Mouse (Mus musculus) limb, embryonic 10.5 days (tissue): ENCODE data around the gene Ptpn23. TPM values are rescaled to one million over a fixed set of nuclear protein-coding genes. Genes with fewer than 3 reads are reported as not detected.
"Not testable (repeated sequence)": the region's sequence is repeated elsewhere in the genome, so short reads cannot be mapped to it uniquely, and the experiment has no call there.

Experiments
- DNase-seq: peaks from one replicate; pipeline ENCODE4 v3.0.0-alpha.2; 2017; ENCODE audit warnings: low spot score
- H3K27ac ChIP-seq: fragments of 300-500 bp; sonication (generic); 2 replicates; pipeline ENCODE4 v1.5.1; 2016; ENCODE audit warnings: mild to moderate bottlenecking
- H3K27me3 ChIP-seq: fragments of 300-500 bp; sonication (generic); 2 replicates; pipeline ENCODE4 v1.6.1; 2016; ENCODE audit warnings: low read depth, mild to moderate bottlenecking; ENCODE audit not compliant: poor library complexity, severe bottlenecking
- H3K36me3 ChIP-seq: fragments of 300-500 bp; sonication (generic); 2 replicates; pipeline ENCODE4 v1.6.1; 2016; ENCODE audit warnings: mild to moderate bottlenecking, moderate library complexity
- H3K4me1 ChIP-seq: fragments of 300-500 bp; sonication (generic); 2 replicates; pipeline ENCODE4 v1.6.1; 2016
- H3K4me3 ChIP-seq: fragments of 300-500 bp; sonication (generic); 2 replicates; pipeline ENCODE4 v1.5.1; 2016; ENCODE audit warnings: mild to moderate bottlenecking, moderate library complexity
- H3K9me3 ChIP-seq: fragments of 300-500 bp; sonication (generic); replicated peaks from 2 replicates; pipeline ENCODE4 v1.6.1; 2016; ENCODE audit warnings: mild to moderate bottlenecking
- WGBS: fragments of 180-500 bp; shearing (Covaris S2); methylation state at CpG from one replicate; pipeline ENCODE4 v1.1.7; 2016; 5-methylcytosine and 5-hydroxymethylcytosine counted together
- polyA plus RNA-seq: library from polyadenylated mRNA; unstranded; fragments of >200 nt; fragmentation: Nextera tagmentation; extraction: Ambion mirVana; gene quantifications from 2 replicates; pipeline ENCODE4 v1.2.1, GENCODE M21; 2016

The Ptpn23 gene
- polyA plus RNA-seq, 1 experiment from 2014 or later: 18.0 TPM

GRCm38 (mm10) chr9:110377655-110378054 lies 30.4 kb downstream of the Ptpn23 start:
- 92% methylated on average over 15 of the region's 15 CpGs for WGBS

GRCm38 (mm10) chr9:110375668-110376067 lies 32.3 kb downstream of the Ptpn23 start:
- no peak overlapping the region for H3K4me3 ChIP-seq
- no peaks in the 10 kb centered on the region for H3K9me3 ChIP-seq
- peaks cover 4% of the 10 kb centered on the region for H3K4me1 ChIP-seq
- H3K27me3 ChIP-seq: no peaks in the 10 kb centered on the region
- DNase-seq: no peak
- H3K36me3 ChIP-seq: peaks cover 85% of the 10 kb centered on the region
- H3K27ac ChIP-seq: no peak overlapping the region
- WGBS: 98% methylated on average over 3 of the region's 3 CpGs

More at GRCm38 (mm10) chr9:110377655-110378054, 30.4 kb downstream of the Ptpn23 start:
- not testable (repeated sequence) for H3K4me3 ChIP-seq, H3K27ac ChIP-seq, DNase-seq, H3K9me3 ChIP-seq, H3K27me3 ChIP-seq
- H3K36me3 ChIP-seq: peaks cover 93% of the 10 kb centered on the region
- H3K4me1 ChIP-seq: peaks cover 11% of the 10 kb centered on the region

GRCm38 (mm10) chr9:110373871-110374270 lies 34.1 kb downstream of the Ptpn23 start:
- 94% methylated on average over 13 of the region's 13 CpGs for WGBS
- Histone ChIP-seq H3K36me3 (peaks cover 68% of the 10 kb centered on the region), H3K27ac (no peak overlapping the region), H3K4me1 (no peaks in the 10 kb centered on the region), H3K27me3 (no peaks in the 10 kb centered on the region), H3K9me3 (no peaks in the 10 kb centered on the region), H3K4me3 (no peak overlapping the region)
- DNase-seq: no peak

- WGBS: 90% methylated on average over 3 of the region's 3 CpGs
- no peak for DNase-seq
- no peaks in the 10 kb centered on the region for H3K27me3 ChIP-seq
- peaks cover 41% of the 10 kb centered on the region for H3K36me3 ChIP-seq
- H3K9me3 ChIP-seq: no peaks in the 10 kb centered on the region
- H3K4me3 ChIP-seq: no peak overlapping the region
- H3K27ac ChIP-seq: no peak overlapping the region
- 0 out of 2 replicates have a peak, but pooled peaks cover 5% of the 10 kb centered on the region for H3K4me1 ChIP-seq
These were observed 38.2 kb downstream of the Ptpn23 start for GRCm38 (mm10) chr9:110369860-110370259.

DNA sequence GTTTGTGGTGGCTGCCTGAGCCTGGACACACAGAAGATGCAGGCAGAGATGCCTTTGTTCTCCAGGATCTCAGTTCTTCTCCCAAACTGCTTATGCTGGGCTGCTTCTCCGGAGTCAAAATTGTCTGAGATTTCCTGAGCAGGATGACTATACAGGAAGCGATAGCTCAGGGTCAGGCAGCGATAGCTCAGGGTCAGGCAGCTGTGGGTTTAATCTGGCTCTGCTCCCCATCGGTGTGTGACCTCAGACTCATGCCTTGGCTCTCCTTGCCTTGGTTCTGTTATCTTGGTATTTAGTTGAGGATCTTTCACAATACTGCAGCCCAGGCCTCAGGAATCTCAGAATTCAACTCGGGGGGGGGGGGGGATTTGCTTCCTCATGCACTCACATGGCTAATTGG lies 41.3 kb downstream of the Ptpn23 start:
- no peaks in the 10 kb centered on the region for H3K27me3 ChIP-seq
- H3K4me3 ChIP-seq: no peak overlapping the region
- H3K9me3 ChIP-seq: no peaks in the 10 kb centered on the region
- WGBS: 72% methylated on average over 5 of the region's 5 CpGs
- 0 out of 2 replicates have a peak, but pooled peaks cover 5% of the 10 kb centered on the region for H3K4me1 ChIP-seq
- no peak overlapping the region for H3K27ac ChIP-seq
- H3K36me3 ChIP-seq: peaks cover 34% of the 10 kb centered on the region
- DNase-seq: no peak

GRCm38 (mm10) chr9:110362337-110362736 lies 45.7 kb downstream of the Ptpn23 start:
- Histone ChIP-seq H3K4me3 (no peak overlapping the region), H3K9me3 (no peaks in the 10 kb centered on the region), H3K27ac (no peak overlapping the region), H3K36me3 (peaks cover 39% of the 10 kb centered on the region), H3K27me3 (no peaks in the 10 kb centered on the region), H3K4me1 (0 out of 2 replicates have a peak, but pooled peaks cover 5% of the 10 kb centered on the region)
- no peak for DNase-seq
- 88% methylated on average over 10 of the region's 10 CpGs for WGBS

- H3K4me1 ChIP-seq: no peaks in the 10 kb centered on the region
- no peaks in the 10 kb centered on the region for H3K9me3 ChIP-seq
- no peak overlapping the region for H3K27ac ChIP-seq
- H3K27me3 ChIP-seq: no peaks in the 10 kb centered on the region
- H3K36me3 ChIP-seq: peaks cover 43% of the 10 kb centered on the region
- no peak overlapping the region for H3K4me3 ChIP-seq
- no peak for DNase-seq
- 81% methylated on average over 12 of the region's 12 CpGs for WGBS
These were observed 46.7 kb downstream of the Ptpn23 start for GRCm38 (mm10) chr9:110361299-110361698.

DNA sequence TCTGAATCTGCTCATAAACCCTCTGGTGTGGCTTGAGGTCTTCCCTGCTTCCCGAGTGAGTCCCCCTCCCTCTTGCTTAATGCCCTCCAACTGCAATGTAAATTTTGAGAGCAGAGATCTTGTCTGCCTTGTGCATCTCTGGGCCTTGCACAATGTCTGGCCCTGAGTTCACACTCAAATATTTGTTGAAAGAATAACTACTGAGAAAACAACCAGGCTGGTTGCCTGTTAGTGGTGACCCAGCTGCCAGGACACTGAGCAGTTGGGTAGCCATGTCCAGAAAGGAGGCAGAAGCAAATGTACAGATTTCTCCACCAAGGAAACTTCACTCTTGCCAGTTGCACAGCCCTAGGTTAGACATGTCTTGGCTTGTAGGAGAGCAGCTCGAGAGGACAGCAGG lies 49.7 kb downstream of the Ptpn23 start:
- no peaks in the 10 kb centered on the region for H3K9me3 ChIP-seq
- no peaks in the 10 kb centered on the region for H3K4me1 ChIP-seq
- 86% methylated on average over 2 of the region's 2 CpGs for WGBS
- DNase-seq: no peak
- no peaks in the 10 kb centered on the region for H3K27me3 ChIP-seq
- H3K36me3 ChIP-seq: peaks cover 28% of the 10 kb centered on the region
- H3K27ac ChIP-seq: no peak overlapping the region
- no peak overlapping the region for H3K4me3 ChIP-seq

GRCm38 (mm10) chr9:110351932-110352632 lies 55.9 kb downstream of the Ptpn23 start:
- Histone ChIP-seq H3K4me3 (no peak overlapping the region), H3K36me3 (peaks cover 9% of the 10 kb centered on the region; the same call in 1 of the 2 replicates), H3K27me3 (no peaks in the 10 kb centered on the region), H3K4me1 (no peaks in the 10 kb centered on the region; the same call in 1 of the 2 replicates), H3K9me3 (no peaks in the 10 kb centered on the region), H3K27ac (no peak overlapping the region)
- 90% methylated on average over 8 of the region's 8 CpGs for WGBS
- DNase-seq: no peak

DNA sequence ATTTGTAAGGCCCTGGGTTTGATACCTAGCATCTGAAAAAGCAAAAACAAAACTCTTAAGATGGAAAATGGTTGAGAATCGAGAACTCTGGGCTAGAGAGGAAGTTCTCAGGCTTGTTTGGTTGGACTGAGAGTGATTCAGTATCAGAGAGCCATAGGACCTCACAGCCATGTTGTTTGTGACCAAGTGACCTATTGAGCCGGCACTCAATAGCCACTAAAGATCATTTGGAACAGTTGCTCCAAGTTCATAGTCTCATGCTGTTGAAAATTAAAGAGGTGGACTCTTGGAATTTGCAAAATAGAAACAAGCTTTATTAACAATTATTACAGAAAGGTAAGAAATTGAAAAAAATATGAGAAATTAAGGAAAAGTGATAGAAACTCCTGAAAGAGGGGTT lies 56.7 kb downstream of the Ptpn23 start:
- no peaks in the 10 kb centered on the region for H3K27me3 ChIP-seq
- WGBS: 85% methylated on average over 2 of the region's 2 CpGs
- no peaks in the 10 kb centered on the region; the same call in 1 of the 2 replicates for H3K4me1 ChIP-seq
- peaks cover 6% of the 10 kb centered on the region; the same call in 1 of the 2 replicates for H3K36me3 ChIP-seq
- H3K27ac ChIP-seq: no peak overlapping the region
- no peaks in the 10 kb centered on the region for H3K9me3 ChIP-seq
- no peak overlapping the region for H3K4me3 ChIP-seq
- no peak for DNase-seq

GRCm38 (mm10) chr9:110350612-110351011 lies 57.4 kb downstream of the Ptpn23 start:
- no peak overlapping the region for H3K27ac ChIP-seq
- no peak for DNase-seq
- WGBS: 87% methylated on average over 5 of the region's 5 CpGs
- H3K36me3 ChIP-seq: peaks cover 3% of the 10 kb centered on the region; the same call in 1 of the 2 replicates
- no peaks in the 10 kb centered on the region for H3K27me3 ChIP-seq
- no peaks in the 10 kb centered on the region for H3K9me3 ChIP-seq
- no peak overlapping the region for H3K4me3 ChIP-seq
- H3K4me1 ChIP-seq: peaks cover 2% of the 10 kb centered on the region

DNA sequence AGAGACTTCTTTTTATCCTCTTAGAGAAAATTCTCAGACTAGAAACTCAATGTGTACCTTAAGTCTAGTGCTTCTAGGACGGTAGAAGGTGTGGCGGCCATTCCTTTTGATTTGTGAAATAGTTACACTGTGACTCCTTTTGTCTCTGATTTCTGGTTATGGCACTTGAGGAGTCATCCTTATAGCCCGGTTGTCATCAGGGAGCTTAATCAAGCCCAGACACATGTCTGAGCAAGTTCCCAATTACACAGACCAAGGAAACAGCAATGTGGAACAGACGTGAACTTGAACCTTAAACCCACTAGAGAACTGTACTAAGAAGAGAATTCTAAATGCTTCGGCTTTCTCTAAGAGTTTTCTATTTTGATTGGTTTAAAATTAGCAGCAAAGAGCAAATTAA lies 57.8 kb downstream of the Ptpn23 start:
- Histone ChIP-seq H3K4me1 (peaks cover 6% of the 10 kb centered on the region), H3K36me3 (peaks cover 3% of the 10 kb centered on the region; the same call in 1 of the 2 replicates), H3K4me3 (no peak overlapping the region), H3K9me3 (no peaks in the 10 kb centered on the region), H3K27ac (no peak overlapping the region), H3K27me3 (no peaks in the 10 kb centered on the region)
- WGBS: 81% methylated on average over 5 of the region's 5 CpGs
- DNase-seq: no peak

- no peaks in the 10 kb centered on the region; the same call in 1 of the 2 replicates for H3K36me3 ChIP-seq
- DNase-seq: no peak
- WGBS: 88% methylated on average over 4 of the region's 4 CpGs
These were observed 59.1 kb downstream of the Ptpn23 start for GRCm38 (mm10) chr9:110348899-110349298.

More at GRCm38 (mm10) chr9:110348899-110349298, 59.1 kb downstream of the Ptpn23 start:
- peaks cover 11% of the 10 kb centered on the region for H3K4me1 ChIP-seq
- no peaks in the 10 kb centered on the region for H3K9me3 ChIP-seq
- H3K27ac ChIP-seq: no peak overlapping the region
- H3K4me3 ChIP-seq: no peak overlapping the region
- H3K27me3 ChIP-seq: no peaks in the 10 kb centered on the region
